Mouse (Mus musculus) CH12.LX (cell line): Measurements from ENCODE around the gene Ovgp1. TPM values are rescaled to one million over a fixed set of nuclear protein-coding genes. Genes with fewer than 3 reads are reported as not detected.

Experiments used
- DNase-seq: peaks from one replicate; pipeline ENCODE4 v3.0.0-alpha.2; 2013; ENCODE audit errors: extremely low read depth
- H3K27ac ChIP-seq: 2 replicates; pipeline ENCODE4 v1.5.1; 2012; ENCODE audit warnings: low read depth, mild to moderate bottlenecking, control low read depth, moderate library complexity; ENCODE audit not compliant: insufficient read depth
- H3K27me3 ChIP-seq: replicated peaks from 2 replicates; pipeline ENCODE3; 2012; ENCODE audit warnings: inconsistent platforms
- H3K36me3 ChIP-seq, 2 experiments: replicated peaks in 1 of 2; 2 replicates each; pipeline versions ENCODE3 to v1.6.1; 2012; ENCODE audit warnings: inconsistent platforms in 1 of 2, low read length in 1 of 2, mild to moderate bottlenecking in 1 of 2, mixed read lengths in 1 of 2, moderate library complexity in 1 of 2; ENCODE audit not compliant: control insufficient read depth in 1 of 2, insufficient read depth in 1 of 2
- H3K4me1 ChIP-seq, 2 experiments: 2 replicates each; pipeline ENCODE4 v1.6.1; 2012; ENCODE audit warnings: inconsistent platforms in 1 of 2, moderate library complexity in 1 of 2; ENCODE audit not compliant: insufficient read depth in 2 of 2, control insufficient read depth in 1 of 2
- H3K4me2 ChIP-seq: 2 replicates; pipeline ENCODE4 v1.6.1; 2012; ENCODE audit warnings: low read depth, mild to moderate bottlenecking, control low read depth; ENCODE audit not compliant: poor library complexity, insufficient read depth, severe bottlenecking
- H3K4me3 ChIP-seq, 3 experiments: fragments of 150-350 bp in 1 of 3; sonication (generic) in 1 of 3; replicated peaks in 1 of 3; 2 replicates each; pipeline versions ENCODE3 to v1.5.1; 2011 to 2012; ENCODE audit warnings: low read depth in 2 of 3, low read length in 2 of 3, mild to moderate bottlenecking in 2 of 3, moderate library complexity in 2 of 3, control low read depth in 1 of 3, improper control_type of control experiment in 1 of 3, inconsistent platforms in 1 of 3, mixed read lengths in 1 of 3; ENCODE audit not compliant: poor library complexity in 1 of 3
- H3K79me2 ChIP-seq: replicated peaks from 2 replicates; pipeline ENCODE4 v1.6.1; 2012; ENCODE audit warnings: mild to moderate bottlenecking, moderate library complexity; ENCODE audit not compliant: control insufficient read depth, poor library complexity, insufficient read depth, severe bottlenecking; ENCODE audit errors: extremely low read depth
- H3K9ac ChIP-seq: 2 replicates; pipeline ENCODE4 v1.6.1; 2012; ENCODE audit warnings: low read depth, mild to moderate bottlenecking, control low read depth, moderate library complexity; ENCODE audit not compliant: insufficient read depth
- H3K9me3 ChIP-seq: replicated peaks from 2 replicates; pipeline ENCODE3; 2012; ENCODE audit warnings: low read length, inconsistent platforms, mixed read lengths
- CHD1 ChIP-seq: IDR thresholded peaks from 2 replicates; pipeline ENCODE4 v1.6.1; 2012; ENCODE audit warnings: low read depth, low read length, improper control_type of control experiment, inconsistent platforms
- CHD2 ChIP-seq: IDR thresholded peaks from 2 replicates; pipeline ENCODE4 v1.6.1; 2011; ENCODE audit warnings: low read length, improper control_type of control experiment
- CTCF ChIP-seq, 2 experiments: IDR thresholded peaks in 1 of 2; conservative IDR thresholded peaks in 1 of 2; 2 replicates each; pipeline ENCODE4 v1.5.1; 2011 to 2012; ENCODE audit warnings: low read depth in 2 of 2, low read length in 2 of 2, improper control_type of control experiment in 1 of 2, inconsistent platforms in 1 of 2, mild to moderate bottlenecking in 1 of 2, moderate library complexity in 1 of 2
- ETS1 ChIP-seq: conservative IDR thresholded peaks from 2 replicates; pipeline ENCODE4 v1.6.1; 2012; ENCODE audit warnings: low read depth, mild to moderate bottlenecking, inconsistent platforms, low read length, improper control_type of control experiment, moderate library complexity
- IRF4 ChIP-seq: IDR thresholded peaks from 2 replicates; pipeline ENCODE4 v1.6.1; 2014; ENCODE audit warnings: low read depth, mild to moderate bottlenecking, inconsistent platforms, low read length, improper control_type of control experiment
- JUN ChIP-seq: IDR thresholded peaks from 2 replicates; pipeline ENCODE4 v1.6.1; 2011; ENCODE audit warnings: low read depth, mild to moderate bottlenecking, low read length, improper control_type of control experiment, moderate library complexity; ENCODE audit not compliant: insufficient read depth
- KAT2A ChIP-seq: IDR thresholded peaks from 2 replicates; pipeline ENCODE4 v1.6.1; 2012; ENCODE audit warnings: low read length, improper control_type of control experiment, inconsistent platforms; ENCODE audit not compliant: insufficient replicate concordance
- MAFK ChIP-seq: IDR thresholded peaks from 2 replicates; pipeline ENCODE4 v1.6.1; 2011; ENCODE audit warnings: low read length, improper control_type of control experiment; ENCODE audit not compliant: insufficient replicate concordance
- MAZ ChIP-seq: IDR thresholded peaks from 2 replicates; pipeline ENCODE4 v1.6.1; 2012; ENCODE audit warnings: low read depth, mild to moderate bottlenecking, inconsistent platforms, low read length, improper control_type of control experiment, moderate library complexity
- MYC ChIP-seq: IDR thresholded peaks from 2 replicates; pipeline ENCODE4 v1.6.1; 2011; ENCODE audit warnings: low read depth, mild to moderate bottlenecking, improper control_type of control experiment, low read length
- POLR2A ChIP-seq: IDR thresholded peaks from 2 replicates; pipeline ENCODE4 v1.6.1; 2011; ENCODE audit warnings: low read depth, mild to moderate bottlenecking, improper control_type of control experiment, low read length
- POLR2AphosphoS2 ChIP-seq: IDR thresholded peaks from 2 replicates; pipeline ENCODE4 v1.6.1; 2011; ENCODE audit warnings: low read depth, low read length, improper control_type of control experiment
- RAD21 ChIP-seq: IDR thresholded peaks from 2 replicates; pipeline ENCODE4 v1.6.1; 2011; ENCODE audit warnings: low read depth, mild to moderate bottlenecking, low read length, improper control_type of control experiment, moderate library complexity
- RCOR1 ChIP-seq: conservative IDR thresholded peaks from 2 replicates; pipeline ENCODE4 v1.6.1; 2012; ENCODE audit warnings: low read depth, mild to moderate bottlenecking, inconsistent platforms, low read length, improper control_type of control experiment
- SIN3A ChIP-seq: IDR thresholded peaks from 2 replicates; pipeline ENCODE4 v1.6.1; 2012; ENCODE audit warnings: low read length, improper control_type of control experiment, inconsistent platforms
- SMC3 ChIP-seq: IDR thresholded peaks from 2 replicates; pipeline ENCODE4 v1.6.1; 2011; ENCODE audit warnings: low read depth, low read length, improper control_type of control experiment
- UBTF ChIP-seq: IDR thresholded peaks from 2 replicates; pipeline ENCODE4 v1.6.1; 2012; ENCODE audit warnings: low read depth, mild to moderate bottlenecking, inconsistent platforms, low read length, improper control_type of control experiment, moderate library complexity
- USF1 ChIP-seq: IDR thresholded peaks from 2 replicates; pipeline ENCODE4 v1.6.1; 2014; ENCODE audit warnings: low read depth, mild to moderate bottlenecking, inconsistent platforms, low read length, improper control_type of control experiment
- USF2 ChIP-seq: conservative IDR thresholded peaks from 2 replicates; pipeline ENCODE4 v1.6.1; 2011; ENCODE audit warnings: low read depth, low read length, improper control_type of control experiment
- ZC3H11A ChIP-seq: IDR thresholded peaks from 2 replicates; pipeline ENCODE4 v1.6.1; 2012; ENCODE audit warnings: low read depth, mild to moderate bottlenecking, inconsistent platforms, low read length, improper control_type of control experiment
- ZNF384 ChIP-seq: IDR thresholded peaks from 2 replicates; pipeline ENCODE4 v1.6.1; 2012; ENCODE audit warnings: low read depth, low read length, improper control_type of control experiment, inconsistent platforms
- dilution Hi-C: fragments of 300-500 bp; cut with MboI; formaldehyde crosslinking; loops from 2 replicates; pipeline ENCODE4 v1.14.3; 2020; ENCODE audit warnings: low sequenced_read_pairs; ENCODE audit not compliant: extremely low pct_unique_long_range_greater_than_20kb, extremely low pct_ligation_motif_present
- in situ Hi-C: fragments of 300-500 bp; cut with MboI; formaldehyde crosslinking; loops from 3 replicates; pipeline ENCODE4 v1.14.3; 2019; ENCODE audit warnings: low sequenced_read_pairs, low pct_ligation_motif_present, low pct_unique_long_range_greater_than_20kb, mixed read lengths
- polyA plus RNA-seq: library from polyadenylated mRNA; unstranded; fragments of >175 nt; gene quantifications from 2 replicates; pipeline ENCODE4 v1.2.1, GENCODE M21; 2012; ENCODE audit warnings: low read depth; ENCODE audit not compliant: insufficient read length
- total RNA-seq, 2 experiments: library from RNA; depleted of rRNA; stranded (reverse); fragments of 300-350 nt in 1 of 2; fragments of >200 nt in 1 of 2; gene quantifications; 2 replicates each; pipeline ENCODE4 v1.2.3; 2012 to 2014

The Ovgp1 gene
- total and polyA plus RNA-seq, 3 experiments, result 1.6 to 5.6 (median 2.3) TPM

DNA sequence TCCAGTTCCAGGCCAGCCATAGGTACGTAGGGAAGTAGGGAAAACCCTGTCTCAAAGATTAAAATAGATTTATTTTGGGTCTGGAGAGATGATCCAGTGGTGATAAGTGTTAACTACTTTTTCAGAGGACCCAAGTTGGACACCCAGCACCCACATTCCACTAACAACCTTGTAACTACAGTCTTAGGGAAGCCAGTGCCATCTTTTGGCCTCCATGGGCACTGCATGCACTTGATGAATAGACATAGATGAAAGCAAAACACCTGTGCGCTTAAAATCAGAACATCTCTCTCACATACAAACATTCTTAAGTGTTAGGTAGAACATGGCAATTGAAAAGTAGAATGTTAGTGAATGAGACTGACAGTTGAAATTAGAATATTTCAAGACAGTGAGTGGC lies 12.8 kb upstream of the Ovgp1 start:
- peak; percentile 36 for TF ChIP-seq RAD21
- TF ChIP-seq CHD1, result no peak
- peak; percentile 21; the same call in 1 of the 2 replicates for TF ChIP-seq SMC3
- TF ChIP-seq CTCF (conservative IDR thresholded peaks at IDR 0.05 in 1 of 2, IDR thresholded peaks at IDR 0.05 in 1 of 2; ENCODE audit: low read depth in 2 of 2, low read length in 2 of 2), result peak; percentile 22 to 54; a peak in 3 of 4 replicates
- TF ChIP-seq CHD2, result no peak
- in situ Hi-C loops, result no loop called here
- no peak overlapping the region for H3K9ac ChIP-seq
- dilution Hi-C loops, result no loop called here
- H3K4me2 ChIP-seq, result peak overlapping the region; percentile 58; the same call in 1 of the 2 replicates
- no peaks in the 10 kb centered on the region for H3K27me3 ChIP-seq
- H3K36me3 ChIP-seq, result peaks cover 43 to 72% of the 10 kb centered on the region in 2 experiments
- H3K4me1 ChIP-seq, result peaks cover 2 to 45% of the 10 kb centered on the region in 2 experiments; a peak in 3 of 4 replicates
- H3K4me3 ChIP-seq, result peak overlapping the region in 1 of 3 experiments; percentile 98
- peak; percentile 47 for DNase-seq
- no peak overlapping the region for H3K27ac ChIP-seq
- H3K9me3 ChIP-seq, result no peaks in the 10 kb centered on the region
- peaks cover 53% of the 10 kb centered on the region for H3K79me2 ChIP-seq

DNA sequence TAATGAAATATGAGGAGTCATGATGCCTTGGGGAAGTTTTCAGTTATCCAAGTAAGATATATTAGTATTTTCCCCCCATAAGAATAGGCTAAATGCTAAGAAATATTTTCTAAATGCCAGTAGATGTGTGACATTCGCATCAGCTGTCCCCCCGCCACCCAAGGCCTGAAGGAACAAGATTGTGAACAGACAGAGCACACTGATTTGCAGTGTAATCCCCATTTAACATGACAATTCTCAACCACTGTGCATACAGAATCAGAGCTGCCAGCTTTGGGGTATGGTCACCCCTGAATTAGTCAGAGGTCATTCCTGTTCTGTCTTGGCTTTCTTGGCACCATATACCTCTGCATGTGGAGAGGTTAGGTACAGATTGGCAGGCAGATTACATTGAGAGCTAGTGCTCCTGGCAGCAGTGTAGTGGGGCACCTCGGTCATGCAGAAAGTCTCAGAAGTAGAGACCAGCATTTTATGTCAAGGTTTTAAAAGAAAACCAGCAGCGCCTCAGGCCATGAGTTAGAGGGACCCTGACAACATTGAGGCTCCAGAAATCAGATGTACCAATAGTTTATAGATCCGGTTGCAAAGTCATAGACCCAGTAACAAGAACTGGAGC lies 1.6 kb upstream of the Ovgp1 start:
- Histone ChIP-seq H3K79me2 (no peaks in the 10 kb centered on the region), H3K9me3 (no peaks in the 10 kb centered on the region), H3K4me2 (no peak overlapping the region), H3K4me3 (no peak overlapping the region), H3K9ac (no peak overlapping the region), H3K27me3 (no peaks in the 10 kb centered on the region), H3K36me3 (peaks cover 24 to 56% of the 10 kb centered on the region in 2 experiments), H3K27ac (no peak overlapping the region), H3K4me1 (peaks cover 0 to 9% of the 10 kb centered on the region in 2 experiments; a peak in 1 of 4 replicates)
- in situ Hi-C loops (no loop called here), dilution Hi-C loops (no loop called here)
- no peak for DNase-seq
- TF ChIP-seq POLR2AphosphoS2, result peak; percentile 90; the same call in 1 of the 2 replicates
- no peak for TF ChIP-seq SIN3A

- TF ChIP-seq ZC3H11A (no peak), POLR2A (no peak), ZNF384 (no peak), MAZ (no peak), MAFK (no peak), JUN (no peak), RAD21 (no peak), UBTF (no peak), IRF4 (no peak), USF2 (no peak), SMC3 (no peak), ETS1 (no peak), MYC (no peak), POLR2AphosphoS2 (no peak), KAT2A (no peak), RCOR1 (no peak), CHD2 (no peak), USF1 (no peak)
- Histone ChIP-seq H3K9ac (no peak overlapping the region), H3K4me2 (no peak overlapping the region), H3K36me3 (peaks cover 8 to 47% of the 10 kb centered on the region in 2 experiments), H3K4me3 (no peak overlapping the region), H3K79me2 (no peaks in the 10 kb centered on the region), H3K27me3 (no peaks in the 10 kb centered on the region), H3K4me1 (peaks cover 0 to 9% of the 10 kb centered on the region in 2 experiments; a peak in 1 of 4 replicates), H3K27ac (no peak overlapping the region), H3K9me3 (no peaks in the 10 kb centered on the region)
- dilution Hi-C loops (no loop called here), in situ Hi-C loops (no loop called here)
- no peak for DNase-seq
These were observed 663 bp downstream of the Ovgp1 start for GRCm38 (mm10) chr3:105974174-105974573.
